Mouse (Mus musculus): ENCODE results near the gene Apof.
A peak's percentile ranks its signal among the peaks of the same experiment; 100 is the strongest.

Apof gene

DNA sequence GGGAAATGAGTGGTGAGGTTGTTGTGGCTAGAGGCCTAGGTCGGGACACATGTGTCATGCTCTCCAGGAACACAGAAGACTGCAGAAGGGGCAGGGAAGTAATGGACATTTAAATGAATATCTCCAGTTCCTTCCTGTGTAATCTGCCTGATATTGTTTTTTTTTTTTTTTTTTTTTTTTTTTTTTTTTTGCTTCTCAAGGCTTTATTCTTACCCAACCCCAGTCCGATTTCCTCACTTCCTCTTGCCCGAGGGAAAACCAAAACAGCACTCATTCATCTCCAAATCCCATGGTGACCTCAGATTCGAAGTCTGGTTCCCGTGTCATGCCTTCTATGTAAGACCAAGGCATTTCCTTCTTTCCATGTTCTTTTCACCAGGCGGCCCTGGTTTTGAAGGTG, 29.8 kb downstream of the Apof start:
- no peak for DNase-seq (ENCODE audit: low spot score in 2 of 2)

DNA sequence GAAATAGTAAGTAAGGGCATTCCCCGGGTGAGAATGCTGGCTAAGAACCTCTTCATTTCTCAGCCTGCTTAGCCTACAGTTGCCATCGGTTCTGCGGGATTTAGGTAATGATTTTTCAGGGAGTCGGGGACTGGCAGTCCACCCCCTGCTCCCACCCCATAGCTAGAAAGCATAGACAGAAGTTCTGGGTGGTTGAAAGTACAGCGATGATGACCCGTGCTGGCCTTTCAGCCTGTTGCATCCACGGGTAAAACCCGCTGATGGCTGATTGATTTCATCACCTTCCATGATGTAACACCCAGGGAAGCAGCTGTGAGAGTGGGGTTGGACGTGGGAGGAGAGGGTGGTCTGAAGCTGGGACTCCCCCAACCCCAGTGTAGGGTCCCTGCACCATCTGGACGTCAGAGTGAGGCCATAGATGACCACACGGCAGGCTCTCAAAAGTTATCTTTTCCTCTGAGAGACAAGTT, 30.3 kb downstream of the Apof start, which contains the start of gene Il23a:
Gene Il23a, minus strand, starts transcription at position 51 of the 470 bp plus-strand sequence.
- no peak for DNase-seq (ENCODE audit: low spot score in 2 of 2)

- DNase-seq (ENCODE audit: low spot score in 2 of 2): no peak
These were observed 33.9 kb downstream of the Apof start for GRCm38 (mm10) chr10:128302357-128302756.

DNA sequence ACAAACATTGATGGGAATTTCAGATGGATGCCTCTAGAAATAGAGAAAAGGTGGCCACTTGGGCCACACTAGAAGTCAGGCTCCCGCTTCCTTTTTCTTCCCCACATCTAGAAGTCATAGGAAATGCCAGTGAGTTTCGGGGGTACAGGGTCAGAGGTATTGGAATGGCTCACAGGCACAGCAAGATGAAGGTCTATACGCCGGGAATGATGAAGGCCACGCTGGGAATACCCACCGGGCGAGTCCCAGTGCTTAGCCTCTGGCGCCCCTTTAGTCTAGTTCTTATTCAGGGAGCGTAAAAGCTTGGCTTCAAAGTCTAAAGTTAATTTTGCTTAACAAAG, 34.3 kb downstream of the Apof start:
- DNase-seq (ENCODE audit: low spot score in 2 of 2): peak in 1 of 2 experiments; percentile 28

- DNase-seq (ENCODE audit: low spot score in 2 of 2): peak; percentile 100
These were observed 34.9 kb downstream of the Apof start, which contains the start of gene Pan2 for GRCm38 (mm10) chr10:128303126-128304021. Gene Pan2 (plus strand): TSS chr10:128303335.

- DNase-seq (ENCODE audit: low spot score in 2 of 2): no peak
These were observed 41.2 kb downstream of the Apof start for GRCm38 (mm10) chr10:128309654-128310053.

DNA sequence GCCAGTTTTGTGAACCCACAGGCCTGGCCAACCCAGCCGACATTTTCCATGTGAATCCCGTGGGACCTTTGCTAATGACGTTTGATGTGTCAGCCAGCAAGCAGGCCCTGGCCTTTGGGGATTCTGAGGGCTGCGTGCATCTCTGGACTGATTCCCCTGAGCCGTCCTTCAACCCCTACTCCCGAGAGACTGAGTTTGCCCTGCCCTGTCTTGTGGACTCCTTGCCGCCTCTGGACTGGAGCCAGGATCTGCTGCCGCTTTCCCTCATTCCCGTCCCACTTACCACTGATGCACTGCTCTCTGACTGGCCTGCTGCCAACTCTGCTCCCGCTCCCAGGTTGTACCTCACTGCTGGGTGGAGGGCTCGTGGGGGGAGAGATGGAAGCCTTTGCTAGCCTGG, 41.7 kb downstream of the Apof start:
- DNase-seq (ENCODE audit: low spot score in 2 of 2): no peak

GRCm38 (mm10) chr10:128310902-128311301, 42.4 kb downstream of the Apof start:
- no peak for DNase-seq (ENCODE audit: low spot score in 2 of 2)

GRCm38 (mm10) chr10:128315578-128315977, 47.1 kb downstream of the Apof start:
- no peak for DNase-seq (ENCODE audit: low spot score in 2 of 2)
